Mouse (Mus musculus) G1E (cell line): ENCODE data around the gene Shmt2. TPM values are rescaled to one million over a fixed set of nuclear protein-coding genes. Genes with fewer than 3 reads are reported as not detected.

Source experiments
- ATAC-seq: 2 replicates; pipeline ENCODE4 v1.8.0; 2016; ENCODE audit warnings: mild to moderate bottlenecking; ENCODE audit not compliant: insufficient number of reproducible peaks, poor library complexity, low FRiP score, severe bottlenecking; ENCODE audit errors: extremely low read depth
- DNase-seq: peaks from one replicate; pipeline ENCODE4 v3.0.0; 2012; ENCODE audit warnings: low spot score
- H3K27me3 ChIP-seq: 2 replicates; pipeline ENCODE4 v1.6.1; 2012; ENCODE audit warnings: mild to moderate bottlenecking, low read length, inconsistent platforms; ENCODE audit not compliant: insufficient read depth
- H3K36me3 ChIP-seq: replicated peaks from 2 replicates; pipeline ENCODE3; 2012; ENCODE audit warnings: mild to moderate bottlenecking, inconsistent platforms
- H3K4me1 ChIP-seq: 2 replicates; pipeline ENCODE4 v1.6.1; 2012; ENCODE audit warnings: low read depth, low read length, inconsistent platforms, mixed read lengths; ENCODE audit not compliant: insufficient read depth
- H3K4me3 ChIP-seq: 2 replicates; pipeline ENCODE4 v1.5.1; 2012; ENCODE audit warnings: low read depth, mild to moderate bottlenecking, inconsistent platforms, low read length, moderate library complexity, mixed read lengths
- H3K9me3 ChIP-seq: replicated peaks from 2 replicates; pipeline ENCODE4 v1.6.1; 2012; ENCODE audit warnings: inconsistent platforms
- CTCF ChIP-seq: IDR thresholded peaks from 2 replicates; pipeline ENCODE4 v1.5.1; 2012; ENCODE audit warnings: low read depth, low read length, inconsistent platforms, mixed read lengths
- GATA1 ChIP-seq: IDR thresholded peaks from 2 replicates; pipeline ENCODE4 v1.6.1; 2012; ENCODE audit warnings: borderline replicate concordance, low read length, inconsistent platforms, mixed read lengths
- GATA2 ChIP-seq: IDR thresholded peaks from 2 replicates; pipeline ENCODE4 v1.6.1; 2012; ENCODE audit warnings: low read depth, low read length, inconsistent platforms, borderline replicate concordance
- POLR2AphosphoS5 ChIP-seq: IDR thresholded peaks from 2 replicates; pipeline ENCODE4 v1.6.1; 2012; ENCODE audit warnings: low read depth, low read length, inconsistent platforms; ENCODE audit not compliant: insufficient replicate concordance
- TAL1 ChIP-seq: conservative IDR thresholded peaks from 2 replicates; pipeline ENCODE4 v1.6.1; 2012; ENCODE audit warnings: low read depth, low read length, inconsistent platforms, mixed read lengths
- polyA plus RNA-seq: library from polyadenylated mRNA; stranded (reverse); fragments of >175 nt; gene quantifications from 2 replicates; pipeline ENCODE4 v1.2.3, GENCODE M21; 2012
- total RNA-seq, 2 experiments: library from RNA; stranded (forward) in 1 of 2; stranded (reverse) in 1 of 2; fragments of 200-1000 nt in 1 of 2; fragments of >200 nt in 1 of 2; fragmentation: Nextera tagmentation in 1 of 2; gene quantifications; 2 replicates each; pipeline ENCODE4 v1.2.3; 2014 to 2017

The Shmt2 gene
- total and polyA plus RNA-seq, 3 experiments: 238 to 702 (median 338) TPM

DNA sequence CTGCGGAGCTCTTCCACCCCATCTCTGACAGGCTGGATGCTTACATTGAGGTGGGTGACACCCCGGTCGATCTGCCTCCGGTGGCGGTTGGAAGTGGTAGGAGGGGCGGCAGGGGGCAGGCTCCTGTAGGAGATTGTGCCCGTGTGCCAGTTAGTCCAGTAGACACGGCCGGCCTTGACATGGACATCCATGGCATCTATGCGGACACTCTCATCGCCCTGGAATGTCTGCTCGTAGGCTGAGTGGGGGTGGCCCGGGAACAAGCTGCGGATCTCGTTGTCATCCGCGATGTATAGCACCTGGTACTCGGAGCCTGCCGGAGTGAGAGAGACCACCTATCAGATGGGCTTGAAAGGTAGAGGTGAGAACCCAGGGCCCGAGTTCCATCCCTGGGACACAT, 22.1 kb upstream of the Shmt2 start:
- Histone ChIP-seq H3K4me3 (no peak overlapping the region), H3K4me1 (peaks cover 4% of the 10 kb centered on the region; the same call in 1 of the 2 replicates), H3K9me3 (no peaks in the 10 kb centered on the region), H3K27me3 (peaks cover 85% of the 10 kb centered on the region), H3K36me3 (no peaks in the 10 kb centered on the region)
- DNase-seq: no peak
- no peak for ATAC-seq
- no peak for TF ChIP-seq GATA1
- no peak for TF ChIP-seq GATA2
- TF ChIP-seq CTCF: no peak
- no peak for TF ChIP-seq TAL1
- TF ChIP-seq POLR2AphosphoS5: no peak

DNA sequence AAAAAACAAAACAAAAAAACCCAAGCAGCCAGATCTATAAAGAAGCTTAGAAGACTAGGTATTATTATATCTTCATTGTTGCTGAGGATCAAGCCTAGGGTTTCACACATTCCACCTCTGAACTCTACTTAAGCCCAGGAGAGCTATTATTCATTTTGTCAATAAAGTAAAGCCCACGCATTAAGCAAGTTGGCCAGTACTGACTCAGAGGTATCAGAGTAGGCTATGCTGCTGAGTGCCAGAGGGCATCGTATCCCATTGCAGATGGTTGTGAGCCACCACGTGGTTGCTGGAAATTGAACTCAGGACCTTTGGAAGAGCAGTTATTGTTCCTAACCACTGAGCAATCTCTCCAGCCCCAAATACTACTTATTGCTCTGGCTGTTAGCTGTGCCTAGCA, 21.7 kb upstream of the Shmt2 start:
- peaks cover 5% of the 10 kb centered on the region; the same call in 1 of the 2 replicates for H3K4me1 ChIP-seq
- peaks cover 85% of the 10 kb centered on the region for H3K27me3 ChIP-seq
- TF ChIP-seq GATA2: no peak
- no peak for TF ChIP-seq CTCF
- TF ChIP-seq POLR2AphosphoS5: no peak
- no peak for TF ChIP-seq GATA1
- TF ChIP-seq TAL1: no peak
- no peak overlapping the region for H3K4me3 ChIP-seq
- ATAC-seq: no peak
- no peaks in the 10 kb centered on the region for H3K36me3 ChIP-seq
- no peak for DNase-seq
- no peaks in the 10 kb centered on the region for H3K9me3 ChIP-seq

GRCm38 (mm10) chr10:127542720-127543119, 20.5 kb upstream of the Shmt2 start:
- no peak for TF ChIP-seq POLR2AphosphoS5
- TF ChIP-seq GATA1: no peak
- TF ChIP-seq TAL1: no peak
- no peak for TF ChIP-seq CTCF
- no peak for TF ChIP-seq GATA2
- DNase-seq: no peak
- Histone ChIP-seq H3K27me3 (peaks cover 84% of the 10 kb centered on the region), H3K4me1 (peaks cover 9% of the 10 kb centered on the region; the same call in 1 of the 2 replicates), H3K9me3 (no peaks in the 10 kb centered on the region), H3K4me3 (no peak overlapping the region), H3K36me3 (no peaks in the 10 kb centered on the region)
- ATAC-seq: no peak

- Histone ChIP-seq H3K4me1 (peaks cover 14% of the 10 kb centered on the region; the same call in 1 of the 2 replicates), H3K27me3 (peaks cover 81% of the 10 kb centered on the region), H3K9me3 (no peaks in the 10 kb centered on the region), H3K4me3 (no peak overlapping the region), H3K36me3 (no peaks in the 10 kb centered on the region)
- DNase-seq (no peak), ATAC-seq (no peak)
- TF ChIP-seq CTCF (no peak), POLR2AphosphoS5 (no peak), GATA2 (no peak), GATA1 (no peak), TAL1 (no peak)
These were observed 19.8 kb upstream of the Shmt2 start for GRCm38 (mm10) chr10:127542084-127542483.

DNA sequence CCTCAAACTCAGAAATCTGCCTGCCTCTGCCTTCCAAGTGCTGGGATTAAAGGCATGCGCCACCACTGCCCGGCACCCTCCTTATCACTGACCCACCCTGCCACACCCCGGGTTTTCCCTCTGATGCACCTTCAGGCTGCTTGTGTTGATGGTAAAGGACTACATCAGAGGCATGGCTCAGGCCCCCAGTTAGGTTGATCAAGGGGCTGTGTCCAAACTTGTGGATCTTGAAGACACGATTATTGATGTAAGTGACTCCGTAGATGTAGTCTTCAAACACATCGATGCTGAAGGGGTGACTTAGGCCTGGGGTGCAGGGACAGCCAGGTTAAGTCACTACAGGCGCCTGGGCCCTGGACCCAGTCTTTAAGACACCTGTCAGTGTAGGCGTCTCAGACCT, 19.3 kb upstream of the Shmt2 start:
- H3K9me3 ChIP-seq: no peaks in the 10 kb centered on the region

GRCm38 (mm10) chr10:127537854-127538583, 15.8 kb upstream of the Shmt2 start:
- Histone ChIP-seq H3K4me1 (peaks cover 46% of the 10 kb centered on the region), H3K4me3 (no peak overlapping the region), H3K9me3 (no peaks in the 10 kb centered on the region), H3K27me3 (peaks cover 84% of the 10 kb centered on the region), H3K36me3 (no peaks in the 10 kb centered on the region)
- no peak for TF ChIP-seq GATA1
- TF ChIP-seq POLR2AphosphoS5: no peak
- no peak for TF ChIP-seq TAL1
- no peak for TF ChIP-seq GATA2
- peak; percentile 99 for TF ChIP-seq CTCF
- DNase-seq: peak; percentile 66
- peak; percentile 34; the same call in 1 of the 2 replicates for ATAC-seq

More for the DNA sequence above, 19.3 kb upstream of the Shmt2 start:
- Histone ChIP-seq H3K4me3 (no peak overlapping the region), H3K4me1 (peaks cover 18% of the 10 kb centered on the region), H3K27me3 (peaks cover 76% of the 10 kb centered on the region), H3K36me3 (no peaks in the 10 kb centered on the region)
- no peak for ATAC-seq
- DNase-seq: no peak
- TF ChIP-seq POLR2AphosphoS5: no peak
- no peak for TF ChIP-seq TAL1
- TF ChIP-seq GATA1: no peak
- TF ChIP-seq GATA2: no peak
- no peak for TF ChIP-seq CTCF
